Mouse (Mus musculus) E14TG2a.4 (cell line): ENCODE measurements around the gene Sema3e.

Experiments used
- H3K27me3 ChIP-seq: 2 replicates; pipeline ENCODE4 v1.6.1; 2014; ENCODE audit warnings: low read length, control low read depth; ENCODE audit not compliant: insufficient read depth
- H3K36me3 ChIP-seq: 2 replicates; pipeline ENCODE4 v1.6.1; 2014; ENCODE audit warnings: low read length, control low read depth; ENCODE audit not compliant: insufficient read depth
- H3K4me1 ChIP-seq: replicated peaks from 2 replicates; pipeline ENCODE4 v1.6.1; 2014; ENCODE audit warnings: low read depth, low read length, control low read depth
- H3K4me3 ChIP-seq: replicated peaks from 2 replicates; pipeline ENCODE4 v1.5.1; 2014; ENCODE audit warnings: mild to moderate bottlenecking, low read length
- H3K9me3 ChIP-seq: 2 replicates; pipeline ENCODE4 v1.6.1; 2014; ENCODE audit warnings: low read length, control low read depth
- CTCF ChIP-seq: conservative IDR thresholded peaks from 2 replicates; pipeline ENCODE4 v1.5.1; 2014; ENCODE audit warnings: low read length
- NANOG ChIP-seq: IDR thresholded peaks from 2 replicates; pipeline ENCODE4 v1.6.1; 2014; ENCODE audit warnings: borderline replicate concordance, low read length, mixed read lengths
- POU5F1 ChIP-seq: IDR thresholded peaks from 2 replicates; pipeline ENCODE4 v1.6.1; 2014; ENCODE audit warnings: low read length, borderline replicate concordance

Sema3e gene

GRCm38 (mm10) chr5:14198344-14199040 lies 173.4 kb downstream of the Sema3e start:
- H3K4me3 ChIP-seq = no peak overlapping the region
- no peaks in the 10 kb centered on the region for H3K27me3 ChIP-seq
- no peaks in the 10 kb centered on the region for H3K4me1 ChIP-seq
- H3K9me3 ChIP-seq = no peaks in the 10 kb centered on the region
- no peaks in the 10 kb centered on the region for H3K36me3 ChIP-seq
- TF ChIP-seq POU5F1 (no peak), CTCF (no peak), NANOG (no peak)

- H3K27me3 ChIP-seq = no peaks in the 10 kb centered on the region
- no peaks in the 10 kb centered on the region for H3K4me1 ChIP-seq
- H3K4me3 ChIP-seq = no peak overlapping the region
- no peaks in the 10 kb centered on the region for H3K9me3 ChIP-seq
- TF ChIP-seq POU5F1 (no peak), CTCF (no peak), NANOG (no peak)
- H3K36me3 ChIP-seq = no peaks in the 10 kb centered on the region
These were observed 181.7 kb downstream of the Sema3e start for GRCm38 (mm10) chr5:14206794-14207193.

GRCm38 (mm10) chr5:14209962-14210361 lies 184.9 kb downstream of the Sema3e start:
- Histone ChIP-seq H3K4me3 (no peak overlapping the region), H3K4me1 (no peaks in the 10 kb centered on the region), H3K27me3 (no peaks in the 10 kb centered on the region), H3K36me3 (no peaks in the 10 kb centered on the region), H3K9me3 (no peaks in the 10 kb centered on the region)
- TF ChIP-seq CTCF = no peak
- no peak for TF ChIP-seq POU5F1
- TF ChIP-seq NANOG = no peak

- no peaks in the 10 kb centered on the region for H3K4me1 ChIP-seq
- no peak overlapping the region for H3K4me3 ChIP-seq
- no peaks in the 10 kb centered on the region for H3K9me3 ChIP-seq
- no peaks in the 10 kb centered on the region for H3K36me3 ChIP-seq
- H3K27me3 ChIP-seq = no peaks in the 10 kb centered on the region
- TF ChIP-seq CTCF (no peak), NANOG (no peak), POU5F1 (no peak)
These were observed 191.1 kb downstream of the Sema3e start for GRCm38 (mm10) chr5:14216211-14216610.

- no peaks in the 10 kb centered on the region for H3K36me3 ChIP-seq
- no peaks in the 10 kb centered on the region for H3K4me1 ChIP-seq
- H3K27me3 ChIP-seq = no peaks in the 10 kb centered on the region
- H3K4me3 ChIP-seq = no peak overlapping the region
- TF ChIP-seq NANOG (no peak), POU5F1 (no peak), CTCF (peak; percentile 34)
- no peaks in the 10 kb centered on the region for H3K9me3 ChIP-seq
These were observed 193.6 kb downstream of the Sema3e start for GRCm38 (mm10) chr5:14218677-14219076.

GRCm38 (mm10) chr5:14224509-14224908 lies 199.4 kb downstream of the Sema3e start:
- Histone ChIP-seq H3K4me1 (peaks cover 3% of the 10 kb centered on the region; the same call in 1 of the 2 replicates), H3K36me3 (no peaks in the 10 kb centered on the region), H3K9me3 (no peaks in the 10 kb centered on the region), H3K27me3 (no peaks in the 10 kb centered on the region), H3K4me3 (no peak overlapping the region)
- TF ChIP-seq CTCF = peak; percentile 48
- TF ChIP-seq NANOG = no peak
- no peak for TF ChIP-seq POU5F1

GRCm38 (mm10) chr5:14231027-14231426 lies 206.0 kb downstream of the Sema3e start:
- H3K36me3 ChIP-seq = 0 out of 2 replicates have a peak, but pooled peaks cover 2% of the 10 kb centered on the region
- H3K4me1 ChIP-seq = no peaks in the 10 kb centered on the region
- H3K9me3 ChIP-seq = no peaks in the 10 kb centered on the region
- H3K4me3 ChIP-seq = no peak overlapping the region
- no peaks in the 10 kb centered on the region for H3K27me3 ChIP-seq
- TF ChIP-seq NANOG (no peak), CTCF (no peak), POU5F1 (no peak)

GRCm38 (mm10) chr5:14252583-14252982 lies 227.5 kb downstream of the Sema3e start:
- Histone ChIP-seq H3K4me3 (no peak overlapping the region), H3K36me3 (no peaks in the 10 kb centered on the region), H3K4me1 (peaks cover 4% of the 10 kb centered on the region), H3K27me3 (no peaks in the 10 kb centered on the region), H3K9me3 (no peaks in the 10 kb centered on the region)
- TF ChIP-seq NANOG (no peak), CTCF (peak; percentile 75)

GRCm38 (mm10) chr5:14253328-14253727 lies 228.3 kb downstream of the Sema3e start:
- TF ChIP-seq POU5F1 (no peak), CTCF (peak; percentile 94), NANOG (no peak)

More at GRCm38 (mm10) chr5:14253328-14253727, 228.3 kb downstream of the Sema3e start:
- Histone ChIP-seq H3K36me3 (no peaks in the 10 kb centered on the region), H3K9me3 (no peaks in the 10 kb centered on the region), H3K4me1 (peaks cover 4% of the 10 kb centered on the region), H3K4me3 (no peak overlapping the region), H3K27me3 (no peaks in the 10 kb centered on the region)
